Mouse (Mus musculus) right cerebral cortex, postnatal 36 days (tissue): ENCODE data around the gene Pemt.

Experiments used
- DNase-seq, 2 experiments: peaks; one replicate each; pipeline ENCODE4 v3.0.0; 2022; ENCODE audit warnings: low spot score in 2 of 2, mixed read lengths in 1 of 2

Pemt gene

GRCm38 (mm10) chr11:60003811-60004210, 42.5 kb downstream of the Pemt start:
- peak; percentile 18 to 66 for DNase-seq

GRCm38 (mm10) chr11:60001231-60001980, 44.9 kb downstream of the Pemt start:
- DNase-seq: no peak

DNA sequence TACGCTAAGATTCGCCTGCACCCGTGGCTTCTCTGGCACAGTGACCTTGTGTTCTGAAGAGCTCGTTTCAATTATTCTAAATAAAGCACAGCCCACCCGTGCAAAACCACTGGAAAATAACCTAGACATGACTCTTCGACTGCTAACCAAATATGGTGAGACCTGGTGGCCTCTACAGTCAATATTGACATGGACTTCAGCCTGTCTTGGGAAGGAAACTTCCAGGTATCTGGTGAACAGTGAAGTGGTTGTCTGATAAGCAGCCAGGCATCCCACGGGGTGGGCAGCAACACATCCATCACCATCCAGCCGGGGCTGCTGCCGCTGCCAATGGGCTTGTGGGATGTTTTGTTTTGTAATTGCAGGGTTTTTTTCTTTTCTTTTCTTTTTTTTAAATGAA, 52.0 kb downstream of the Pemt start:
- DNase-seq: no peak

DNA sequence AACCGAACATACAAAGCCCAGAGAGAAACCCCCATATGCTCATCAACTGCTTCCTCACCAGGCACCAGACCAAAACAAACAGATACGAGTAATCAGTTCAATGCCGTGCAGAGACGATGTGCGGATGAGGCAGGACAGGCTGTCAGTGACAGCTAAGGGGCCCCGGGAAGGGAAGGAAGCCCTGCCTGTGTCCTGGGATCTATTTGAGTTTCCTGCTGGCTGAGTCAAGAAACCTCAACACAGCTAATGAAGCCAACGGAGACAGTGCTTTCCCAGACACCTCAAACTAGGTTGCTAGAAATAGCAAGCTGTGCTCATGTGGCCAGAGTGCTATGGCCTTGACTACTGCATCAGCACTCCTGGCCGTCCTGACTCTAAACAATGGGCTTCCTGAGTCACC, 54.9 kb downstream of the Pemt start:
- no peak for DNase-seq

DNA sequence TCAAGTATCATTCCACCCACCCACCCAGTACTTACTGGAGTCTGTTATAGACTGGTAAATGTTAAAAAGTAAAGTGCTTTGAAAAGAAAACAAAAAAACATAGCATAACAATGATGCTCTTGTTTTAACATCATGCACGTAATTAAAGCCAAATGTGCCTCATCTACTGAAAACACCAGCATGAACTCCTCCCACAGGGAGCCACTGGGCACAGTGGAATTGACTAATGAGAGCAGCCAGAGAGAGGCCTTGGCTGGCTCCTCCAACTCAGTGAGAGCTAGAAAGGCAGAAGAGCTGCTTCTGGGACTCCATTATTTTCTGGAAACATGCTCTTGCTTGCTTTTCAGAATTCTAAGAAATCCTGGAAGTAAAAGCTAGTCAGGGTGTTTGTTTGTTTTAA, 56.9 kb downstream of the Pemt start:
- DNase-seq: no peak

- DNase-seq: no peak
Measured at GRCm38 (mm10) chr11:59977831-59978230, 68.5 kb downstream of the Pemt start.

DNA sequence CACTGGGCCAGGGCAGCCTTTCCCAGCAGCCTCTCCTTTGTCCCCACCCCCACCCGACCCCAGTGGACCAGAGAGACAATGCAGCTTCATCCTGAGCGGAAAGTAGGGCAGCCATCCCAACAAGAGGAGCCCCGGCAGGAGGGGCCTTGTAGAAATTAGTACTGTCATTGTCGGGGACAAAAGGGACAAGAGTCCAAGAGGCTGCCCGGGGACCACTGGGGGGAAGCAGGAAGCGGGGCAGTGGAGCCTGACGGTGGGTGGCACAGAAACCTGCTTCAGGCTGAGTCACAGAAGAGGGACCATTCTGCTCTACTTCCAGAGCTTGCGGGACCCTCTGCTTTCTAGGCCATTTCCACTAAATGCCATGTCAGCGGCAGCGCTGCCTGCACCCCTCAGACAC, 71.0 kb downstream of the Pemt start:
- no peak for DNase-seq

- no peak for DNase-seq
Measured at GRCm38 (mm10) chr11:59973389-59973788, 72.9 kb downstream of the Pemt start.

- DNase-seq: no peak
Measured at GRCm38 (mm10) chr11:59971691-59972090, 74.6 kb downstream of the Pemt start.

DNA sequence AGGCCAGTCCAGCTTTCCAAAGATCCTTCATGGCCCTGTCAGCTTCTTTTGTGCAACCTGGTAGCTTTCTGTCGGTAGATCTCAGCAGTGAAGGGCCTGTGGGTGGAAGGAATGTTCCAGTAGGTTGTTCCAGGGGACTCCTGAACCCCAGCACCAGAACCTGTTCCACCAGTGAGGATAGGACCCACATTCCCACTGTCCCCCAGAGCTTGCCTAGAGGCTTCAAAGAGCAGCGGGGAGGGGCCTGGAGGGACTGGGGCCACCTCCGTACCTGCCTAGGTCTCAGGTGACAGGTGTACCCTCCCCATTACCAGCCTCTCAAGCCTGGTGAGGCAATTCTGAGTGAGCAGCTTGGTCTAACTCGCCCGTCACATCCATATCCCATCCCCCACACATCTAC, 75.5 kb downstream of the Pemt start:
- no peak for DNase-seq

- no peak for DNase-seq
Measured at GRCm38 (mm10) chr11:59967765-59968164, 78.5 kb downstream of the Pemt start.

DNA sequence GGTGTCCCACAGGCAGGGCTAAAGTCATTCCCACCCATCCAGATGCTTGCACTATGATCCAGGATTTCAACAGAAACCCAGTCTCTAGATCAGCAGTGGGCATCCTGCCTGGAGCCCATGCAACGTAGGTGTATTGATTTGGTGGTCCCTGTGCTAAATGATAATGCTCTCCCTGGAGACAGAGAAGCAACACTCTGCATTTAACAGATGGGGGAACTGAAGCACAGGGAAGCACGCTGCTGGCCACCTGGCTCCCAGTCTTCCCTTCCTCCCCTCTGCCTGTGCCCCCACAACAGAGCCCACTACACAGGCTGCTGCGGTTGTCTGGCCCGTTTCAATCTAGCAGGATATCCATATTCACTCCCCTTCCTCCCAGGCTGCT, 80.2 kb downstream of the Pemt start:
- DNase-seq: no peak

- peak; percentile 58 to 67 for DNase-seq
Measured at GRCm38 (mm10) chr11:59965227-59966101, 80.8 kb downstream of the Pemt start.

DNA sequence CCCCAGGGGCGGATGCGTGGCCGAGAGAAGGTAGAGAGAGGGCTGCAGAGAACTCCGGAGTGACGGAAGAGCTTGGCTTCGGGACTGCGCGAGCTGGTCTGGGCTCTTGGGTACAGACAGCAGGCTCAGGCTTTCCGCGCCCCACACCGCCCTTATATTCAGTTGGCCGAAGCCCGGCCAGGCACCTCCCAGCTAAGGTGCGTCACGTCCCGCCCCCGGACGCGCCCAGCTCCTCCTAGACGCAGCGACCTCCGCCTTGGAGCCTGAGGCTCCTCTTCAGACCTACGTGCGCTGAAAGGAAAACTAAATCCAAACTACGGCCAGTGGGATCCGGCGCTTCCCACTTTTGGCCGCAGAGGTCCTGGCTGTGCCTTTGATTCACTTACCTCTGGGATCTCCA, 81.5 kb downstream of the Pemt start, which contains the start of gene Rasd1:
TSS of gene Rasd1 (minus strand) at position 127 of the 400 bp plus-strand sequence.
- peak; percentile 58 to 64 for DNase-seq

GRCm38 (mm10) chr11:59964163-59964758, 82.0 kb downstream of the Pemt start:
- no peak for DNase-seq

DNA sequence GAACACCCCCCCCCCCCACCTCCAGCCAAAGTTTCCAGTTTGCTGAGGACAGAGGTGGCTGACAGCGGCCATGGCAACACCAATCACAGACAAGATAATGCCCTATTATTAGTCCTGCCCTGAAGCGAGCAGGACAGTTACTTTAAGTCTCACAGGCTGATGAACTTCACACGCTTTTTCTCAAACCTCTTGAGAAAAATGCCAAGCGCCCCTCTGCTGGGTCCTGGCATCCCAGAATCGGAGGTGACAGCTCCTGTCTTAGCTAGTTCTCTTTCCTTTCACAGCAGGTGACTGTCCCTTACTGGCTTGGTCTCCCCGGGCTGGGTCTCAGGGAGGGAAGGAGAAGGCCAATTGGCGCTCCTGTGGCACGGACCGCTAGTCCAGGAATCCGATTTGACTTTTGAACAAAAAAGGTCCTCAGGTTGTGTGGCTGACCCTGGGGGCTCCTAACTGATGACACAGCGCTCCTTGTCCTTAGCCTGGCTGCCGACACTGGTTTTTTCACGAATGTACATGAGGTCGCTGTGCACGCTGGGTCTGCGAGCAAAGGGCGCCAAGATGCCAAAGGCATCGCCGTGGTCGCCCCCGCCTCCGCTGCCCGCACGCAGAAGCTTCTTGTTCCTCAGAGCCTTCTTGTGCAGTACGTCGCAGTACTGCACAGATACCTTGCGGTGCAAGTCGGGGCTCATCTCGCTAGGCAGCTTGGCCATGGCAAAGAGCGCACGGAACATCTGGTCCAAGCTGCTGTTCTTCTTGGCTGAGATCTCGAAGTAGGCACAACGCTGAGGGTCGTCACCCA, 82.7 kb downstream of the Pemt start:
- no peak for DNase-seq

GRCm38 (mm10) chr11:59962590-59962989, 83.7 kb downstream of the Pemt start:
- DNase-seq: no peak

- DNase-seq: no peak
Measured at GRCm38 (mm10) chr11:59961338-59961875, 84.9 kb downstream of the Pemt start.

DNA sequence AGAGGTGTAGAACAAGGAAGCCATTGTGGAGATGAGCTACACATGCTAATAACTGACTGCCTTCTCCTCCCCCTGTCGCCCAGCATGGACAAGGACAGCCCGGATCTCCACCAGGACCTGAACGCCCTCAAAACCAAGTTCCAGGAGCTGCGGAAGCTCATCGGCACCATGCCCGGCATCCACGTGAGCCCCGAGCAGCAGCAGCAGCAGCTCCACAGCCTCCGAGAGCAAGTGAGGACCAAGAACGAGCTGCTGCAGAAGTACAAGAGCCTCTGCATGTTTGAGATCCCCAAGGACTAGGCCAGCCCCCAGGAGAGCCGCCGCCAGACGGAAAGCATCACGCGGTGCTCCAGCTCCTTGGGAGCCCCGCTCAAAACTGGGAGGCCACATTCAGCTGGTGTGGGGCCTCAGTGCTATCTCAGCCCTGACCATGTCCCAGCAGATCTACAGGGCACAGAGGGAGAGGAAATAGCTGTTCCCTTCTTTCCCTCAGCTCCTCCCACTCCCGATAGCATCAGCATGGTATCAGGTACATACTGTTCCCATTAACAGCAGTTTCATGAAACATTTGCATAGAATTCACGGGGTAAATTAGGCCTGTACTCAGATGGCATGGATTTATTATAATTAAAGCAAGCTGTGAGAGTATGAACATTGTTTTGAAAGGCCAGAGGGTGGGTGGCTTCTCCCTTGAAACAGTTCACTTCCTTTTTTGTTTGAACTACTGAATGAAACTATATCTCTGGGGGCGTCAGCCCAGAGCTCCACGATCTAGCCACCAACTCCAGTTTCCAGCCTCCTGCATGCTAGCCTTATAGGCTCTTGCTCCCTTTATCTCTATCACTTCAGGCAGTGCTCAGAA, 85.6 kb downstream of the Pemt start:
- DNase-seq: no peak

DNA sequence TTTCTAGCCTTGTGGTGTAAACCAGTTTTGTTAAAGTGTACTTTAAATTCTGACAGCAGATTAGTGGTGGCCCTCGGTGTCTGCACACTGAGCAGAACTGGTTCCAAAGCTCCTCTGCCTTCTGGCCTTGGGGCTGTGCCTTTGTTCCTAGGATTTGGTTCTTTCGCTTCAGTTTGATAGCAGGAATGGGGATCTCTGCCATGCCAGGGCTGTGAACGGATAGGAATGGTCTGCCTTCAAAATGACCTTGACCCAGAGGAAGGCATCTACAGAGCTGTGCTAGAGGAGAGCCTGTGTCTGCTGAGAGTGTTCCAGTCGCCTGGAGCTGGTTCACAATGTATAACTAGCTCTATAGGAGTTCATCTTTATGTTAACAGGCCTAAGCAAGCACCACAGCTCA, 86.8 kb downstream of the Pemt start:
- DNase-seq: no peak
